Mouse (Mus musculus) lung, postnatal 4 days (tissue): ENCODE measurements at regions not wholly inside any gene's neighbourhood (a gene's known extent, or its start where the extent isn't known, plus 50 kb on each side); places are given as distances from the start of the nearest gene placed in this dataset.

Experiments
- DNase-seq, 2 experiments: peaks; one replicate each; pipeline ENCODE4 v3.0.0; 2021

- peak; percentile 6 to 27 for DNase-seq
These were observed 529.8 kb upstream of the Gm765 start for GRCm38 (mm10) chr6:98872334-98872733.

- DNase-seq, result no peak
These were observed 527.2 kb upstream of the Gm765 start for GRCm38 (mm10) chr6:98869772-98870171.

GRCm38 (mm10) chr6:98864306-98864705 lies 521.8 kb upstream of the Gm765 start:
- peak in 1 of 2 experiments; percentile 21 for DNase-seq

- DNase-seq, result no peak
These were observed 513.4 kb upstream of the Gm765 start for GRCm38 (mm10) chr6:98855958-98856357.

- DNase-seq, result no peak
These were observed 508.4 kb upstream of the Gm765 start for GRCm38 (mm10) chr6:98850906-98851305.

- DNase-seq, result no peak
These were observed 506.3 kb upstream of the Gm765 start for GRCm38 (mm10) chr6:98848835-98849234.

GRCm38 (mm10) chr6:98846001-98846695 lies 503.6 kb upstream of the Gm765 start:
- no peak for DNase-seq

GRCm38 (mm10) chr6:98843598-98843997 lies 501.0 kb upstream of the Gm765 start:
- peak; percentile 29 to 71 for DNase-seq

- DNase-seq, result peak in 1 of 2 experiments; percentile 5
These were observed 500.4 kb upstream of the Gm765 start for GRCm38 (mm10) chr6:98842924-98843323.

GRCm38 (mm10) chr6:98833922-98834321 lies 491.4 kb upstream of the Gm765 start:
- DNase-seq, result no peak

- no peak for DNase-seq
These were observed 487.6 kb upstream of the Gm765 start for GRCm38 (mm10) chr6:98830191-98830590.

- DNase-seq, result no peak
These were observed 465.5 kb upstream of the Gm765 start for GRCm38 (mm10) chr6:98808046-98808445.

GRCm38 (mm10) chr6:98803384-98803949 lies 460.9 kb upstream of the Gm765 start:
- no peak for DNase-seq

GRCm38 (mm10) chr6:98801061-98801460 lies 458.5 kb upstream of the Gm765 start:
- no peak for DNase-seq

GRCm38 (mm10) chr6:98800040-98800439 lies 457.5 kb upstream of the Gm765 start:
- no peak for DNase-seq

- DNase-seq, result peak in 1 of 2 experiments; percentile 26
These were observed 455.2 kb upstream of the Gm765 start for GRCm38 (mm10) chr6:98797778-98798177.

- DNase-seq, result peak; percentile 69 to 79
These were observed 454.8 kb upstream of the Gm765 start for GRCm38 (mm10) chr6:98797373-98797772.

GRCm38 (mm10) chr6:98796666-98797065 lies 454.1 kb upstream of the Gm765 start:
- peak; percentile 17 to 43 for DNase-seq

GRCm38 (mm10) chr6:98787422-98787821 lies 444.9 kb upstream of the Gm765 start:
- no peak for DNase-seq

- no peak for DNase-seq
These were observed 439.5 kb upstream of the Gm765 start for GRCm38 (mm10) chr6:98782074-98782473.

GRCm38 (mm10) chr6:98775780-98776179 lies 433.2 kb upstream of the Gm765 start:
- no peak for DNase-seq

GRCm38 (mm10) chr6:98769999-98770398 lies 427.4 kb upstream of the Gm765 start:
- no peak for DNase-seq

GRCm38 (mm10) chr6:98769322-98769721 lies 426.8 kb upstream of the Gm765 start:
- DNase-seq, result peak in 1 of 2 experiments; percentile 6

- DNase-seq, result no peak
These were observed 425.3 kb upstream of the Gm765 start for GRCm38 (mm10) chr6:98767858-98768336.

- DNase-seq, result no peak
These were observed 411.9 kb upstream of the Gm765 start for GRCm38 (mm10) chr6:98754487-98754886.
